Mouse (Mus musculus) heart, embryonic 10.5 days (tissue): ENCODE data around the gene Tmem252. TPM values are rescaled to one million over a fixed set of nuclear protein-coding genes. Genes with fewer than 3 reads are reported as not detected.
A peak's percentile ranks its signal among the peaks of the same experiment; 100 is the strongest.

ENCODE experiments used
- DNase-seq: peaks from one replicate; pipeline ENCODE4 v3.0.0-alpha.2; 2017; ENCODE audit warnings: low spot score
- H3K27ac ChIP-seq: fragments of 300-500 bp; sonication (generic); 2 replicates; pipeline ENCODE4 v1.5.1; 2016; ENCODE audit warnings: mild to moderate bottlenecking
- H3K27me3 ChIP-seq: fragments of 300-500 bp; sonication (generic); 2 replicates; pipeline ENCODE4 v1.6.1; 2016; ENCODE audit warnings: mild to moderate bottlenecking; ENCODE audit not compliant: poor library complexity, insufficient read depth, severe bottlenecking
- H3K36me3 ChIP-seq: fragments of 300-500 bp; sonication (generic); 2 replicates; pipeline ENCODE4 v1.6.1; 2016; ENCODE audit warnings: mild to moderate bottlenecking, moderate library complexity
- H3K4me1 ChIP-seq: fragments of 300-500 bp; sonication (generic); 2 replicates; pipeline ENCODE4 v1.6.1; 2016; ENCODE audit warnings: mild to moderate bottlenecking
- H3K4me3 ChIP-seq: fragments of 300-500 bp; sonication (generic); 2 replicates; pipeline ENCODE4 v1.5.1; 2016; ENCODE audit warnings: mild to moderate bottlenecking, moderate library complexity
- H3K9me3 ChIP-seq: fragments of 300-500 bp; sonication (generic); 2 replicates; pipeline ENCODE4 v1.6.1; 2016; ENCODE audit warnings: mild to moderate bottlenecking, moderate library complexity
- WGBS: fragments of 180-500 bp; shearing (Covaris S2); methylation state at CpG from one replicate; pipeline ENCODE4 v1.1.7; 2016; 5-methylcytosine and 5-hydroxymethylcytosine counted together
- polyA plus RNA-seq: library from polyadenylated mRNA; unstranded; fragments of >200 nt; fragmentation: Nextera tagmentation; extraction: Ambion mirVana; gene quantifications from 2 replicates; pipeline ENCODE4 v1.2.1, GENCODE M21; 2016

The Tmem252 gene
- 2.7 and 3.1 TPM in 2 replicates for polyA plus RNA-seq

DNA sequence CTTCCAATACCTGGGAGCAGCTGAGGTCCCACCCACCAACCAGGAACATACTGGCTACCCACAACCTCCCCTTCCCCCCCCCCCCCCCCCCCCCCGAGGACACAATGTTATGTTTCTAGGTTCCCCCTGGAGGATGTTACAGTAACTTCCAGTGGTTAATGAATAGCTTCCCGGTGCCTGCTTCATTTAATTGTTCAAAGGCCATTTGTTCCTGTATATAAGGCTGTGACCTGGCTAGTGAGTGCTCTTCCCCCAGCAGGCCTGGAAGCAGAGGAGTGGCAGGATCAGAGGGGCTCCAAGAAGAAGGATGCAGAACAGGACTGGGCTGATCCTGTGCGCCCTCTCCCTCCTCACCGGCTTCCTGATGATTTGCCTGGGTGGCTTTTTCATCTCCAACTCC, at the start of gene Tmem252:
Tmem252 (plus strand) TSS at position 247 of the 400 bp plus-strand sequence.
- WGBS, result 61% methylated on average over 4 of the region's 4 CpGs
- DNase-seq, result no peak
- Histone ChIP-seq H3K4me1 (peaks cover 51% of the 10 kb centered on the region), H3K4me3 (no peak within 1 kb of the TSS), H3K27ac (peak within 1 kb of the TSS; percentile 36; the same call in 1 of the 2 replicates), H3K27me3 (no peaks in the 10 kb centered on the region), H3K36me3 (no peaks in the 10 kb centered on the region), H3K9me3 (no peaks in the 10 kb centered on the region)

DNA sequence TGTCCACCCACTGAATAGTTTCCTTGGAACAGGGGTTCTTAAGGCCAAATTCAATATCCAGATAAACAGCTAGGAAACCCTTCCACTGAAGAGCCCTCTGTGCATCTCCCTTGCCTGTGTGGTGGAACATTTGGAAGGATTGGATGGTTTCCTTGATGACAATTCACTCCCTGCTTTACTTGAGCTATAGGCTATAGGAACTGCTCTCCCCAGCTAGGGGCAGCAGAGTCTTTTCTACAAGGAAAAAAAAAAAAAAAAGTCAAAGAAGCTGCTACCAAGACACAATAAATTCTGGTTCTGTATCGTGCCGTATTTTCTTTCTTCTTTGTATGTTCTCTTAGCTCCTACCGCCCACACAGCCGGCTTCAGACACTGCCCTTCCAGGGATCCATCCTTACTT, 45.8 kb upstream of the Tmem252 start:
- DNase-seq, result no peak
- Histone ChIP-seq H3K27ac (no peak overlapping the region), H3K36me3 (no peaks in the 10 kb centered on the region), H3K4me1 (no peaks in the 10 kb centered on the region), H3K27me3 (no peaks in the 10 kb centered on the region), H3K4me3 (no peak overlapping the region), H3K9me3 (no peaks in the 10 kb centered on the region)
- 88% methylated on average over 4 of the region's 4 CpGs for WGBS

DNA sequence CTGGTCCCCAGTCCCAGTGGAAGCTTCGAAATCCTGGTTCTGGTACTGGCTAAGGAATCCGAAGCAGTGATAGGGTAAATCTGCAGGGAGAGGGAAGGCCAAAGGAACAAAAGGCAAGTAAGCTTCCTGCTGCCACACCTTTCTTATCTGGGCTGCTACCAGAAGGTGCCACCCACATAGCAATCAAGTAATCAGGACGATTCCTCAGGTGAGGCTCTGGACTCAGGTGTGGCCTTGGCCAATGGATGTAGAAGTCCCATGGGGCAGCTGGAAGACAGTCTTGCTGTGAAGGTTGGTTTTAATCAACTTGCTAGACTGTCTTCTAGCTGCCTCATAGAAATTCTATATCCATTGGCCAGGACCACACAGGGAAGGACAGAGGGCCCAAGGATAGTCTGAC, 40.8 kb upstream of the Tmem252 start:
- Histone ChIP-seq H3K27ac (no peak overlapping the region), H3K4me1 (no peaks in the 10 kb centered on the region), H3K27me3 (no peaks in the 10 kb centered on the region), H3K9me3 (no peaks in the 10 kb centered on the region), H3K4me3 (no peak overlapping the region), H3K36me3 (no peaks in the 10 kb centered on the region)
- WGBS, result 70% methylated on average over 3 of the region's 3 CpGs
- no peak for DNase-seq

DNA sequence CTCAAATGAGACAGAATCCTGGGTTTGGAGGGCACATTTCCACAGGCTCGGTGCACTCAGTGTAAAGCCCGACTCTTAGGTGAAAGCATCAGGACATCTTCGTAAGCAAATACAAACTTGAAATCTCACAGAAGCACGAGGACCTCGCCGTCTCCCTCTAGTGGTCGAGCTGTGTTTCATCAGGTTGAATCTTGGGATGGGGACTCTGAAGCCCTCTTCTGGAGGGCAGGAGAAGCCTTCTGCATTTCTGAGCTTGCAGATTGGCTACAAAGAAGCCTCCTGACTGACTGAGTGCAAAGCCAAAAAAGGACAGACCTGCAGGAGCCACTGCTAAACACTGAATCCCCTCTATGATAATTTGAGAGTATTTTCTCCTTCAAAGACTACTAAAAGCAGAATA, 39.2 kb upstream of the Tmem252 start:
- Histone ChIP-seq H3K4me1 (no peaks in the 10 kb centered on the region), H3K9me3 (no peaks in the 10 kb centered on the region), H3K4me3 (no peak overlapping the region), H3K27me3 (no peaks in the 10 kb centered on the region), H3K36me3 (no peaks in the 10 kb centered on the region), H3K27ac (no peak overlapping the region)
- peak; percentile 85 for DNase-seq
- WGBS, result 8% methylated on average over 7 of the region's 7 CpGs

DNA sequence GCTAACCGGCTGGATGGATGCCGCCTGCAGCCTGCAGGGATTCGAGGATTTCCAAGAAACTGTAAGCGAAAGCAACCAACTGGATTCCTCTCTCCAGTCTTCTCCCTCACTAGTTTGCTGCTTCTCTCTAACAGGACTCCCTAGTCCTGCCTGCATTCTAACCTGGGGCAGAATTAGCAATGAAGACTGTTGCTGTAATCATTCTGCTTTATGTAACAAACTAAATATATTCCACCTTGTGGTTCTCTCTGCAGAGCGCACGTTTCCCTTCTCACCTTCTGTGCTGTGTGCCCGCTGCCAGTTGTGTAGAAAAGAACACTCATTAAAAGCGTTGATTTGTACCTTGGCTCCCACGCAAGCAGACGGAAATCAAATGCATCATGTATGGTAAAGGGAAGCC, 37.2 kb upstream of the Tmem252 start:
- WGBS, result 79% methylated on average over 10 of the region's 10 CpGs
- H3K9me3 ChIP-seq, result no peaks in the 10 kb centered on the region
- H3K36me3 ChIP-seq, result no peaks in the 10 kb centered on the region
- no peak for DNase-seq
- H3K27me3 ChIP-seq, result no peaks in the 10 kb centered on the region
- H3K4me3 ChIP-seq, result no peak overlapping the region
- H3K4me1 ChIP-seq, result no peaks in the 10 kb centered on the region
- H3K27ac ChIP-seq, result no peak overlapping the region

DNA sequence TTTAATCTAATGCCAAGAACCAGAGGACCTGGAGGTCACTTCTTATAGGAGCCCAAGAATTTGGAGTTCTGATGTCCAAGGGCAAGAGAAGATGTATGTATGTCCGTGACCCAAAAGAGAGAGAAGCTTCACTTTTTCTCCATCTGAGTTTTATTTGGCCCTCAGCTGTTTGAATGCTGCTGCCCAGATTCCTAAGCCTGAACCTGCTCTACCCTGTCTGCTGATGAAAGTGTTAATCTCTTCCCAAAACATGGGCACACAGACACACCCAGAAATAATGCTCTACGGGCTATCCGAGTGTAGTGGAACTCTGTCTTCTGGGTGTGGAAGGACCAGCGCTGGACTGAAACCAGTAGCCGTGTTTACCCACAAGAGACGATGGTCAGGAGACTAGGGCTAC, 35.8 kb upstream of the Tmem252 start:
- DNase-seq, result no peak
- H3K27ac ChIP-seq, result no peak overlapping the region
- H3K36me3 ChIP-seq, result no peaks in the 10 kb centered on the region
- WGBS, result 86% methylated on average over 6 of the region's 6 CpGs
- peaks cover 4% of the 10 kb centered on the region for H3K4me1 ChIP-seq
- H3K27me3 ChIP-seq, result no peaks in the 10 kb centered on the region
- no peak overlapping the region for H3K4me3 ChIP-seq
- H3K9me3 ChIP-seq, result no peaks in the 10 kb centered on the region

DNA sequence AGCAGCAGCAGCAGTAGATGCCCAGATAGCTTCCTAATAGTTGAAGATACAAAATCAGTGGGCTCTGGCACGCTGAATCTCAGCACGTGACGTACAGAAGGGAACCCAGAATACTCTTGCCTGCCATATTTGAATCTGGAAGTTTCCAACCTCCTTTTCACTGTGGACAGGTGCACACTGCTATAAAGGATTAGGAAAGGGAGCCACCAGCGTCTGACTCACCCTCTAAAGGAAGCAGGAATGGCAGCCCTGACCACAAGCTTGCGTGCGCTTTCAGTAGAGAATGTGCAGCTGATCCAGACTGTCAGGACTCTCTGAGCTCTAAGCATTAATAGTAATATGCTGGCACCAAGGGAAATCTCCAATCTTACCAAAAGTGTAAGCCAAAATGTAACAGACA, 32.8 kb upstream of the Tmem252 start:
- DNase-seq, result no peak
- Histone ChIP-seq H3K9me3 (no peaks in the 10 kb centered on the region), H3K36me3 (no peaks in the 10 kb centered on the region), H3K27ac (no peak overlapping the region), H3K4me3 (no peak overlapping the region), H3K4me1 (peaks cover 15% of the 10 kb centered on the region), H3K27me3 (no peaks in the 10 kb centered on the region)
- WGBS, result 86% methylated on average over 6 of the region's 6 CpGs

DNA sequence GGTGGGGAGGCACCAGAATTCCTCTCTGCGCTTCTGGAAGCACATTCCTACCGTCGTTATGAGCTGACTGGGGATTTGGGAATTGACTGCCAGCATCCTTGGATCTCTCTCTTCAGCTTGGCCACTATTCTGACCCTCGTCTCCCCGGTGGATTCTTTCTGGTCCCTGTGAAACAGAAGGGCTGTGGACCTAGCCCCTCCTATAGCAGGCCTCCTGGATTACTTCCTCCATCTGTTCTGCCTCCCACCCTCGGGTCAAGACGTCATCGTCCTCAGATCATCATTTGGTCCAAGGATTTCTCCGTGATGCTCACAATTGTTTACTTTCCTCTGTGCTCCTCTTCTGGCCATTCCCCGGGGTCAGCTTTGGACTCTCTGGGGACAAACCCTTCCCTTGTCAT, 28.8 kb upstream of the Tmem252 start:
- DNase-seq, result no peak
- Histone ChIP-seq H3K4me3 (no peak overlapping the region), H3K36me3 (no peaks in the 10 kb centered on the region), H3K4me1 (peaks cover 16% of the 10 kb centered on the region), H3K9me3 (no peaks in the 10 kb centered on the region), H3K27ac (no peak overlapping the region), H3K27me3 (no peaks in the 10 kb centered on the region)
- 67% methylated on average over 10 of the region's 10 CpGs for WGBS

DNA sequence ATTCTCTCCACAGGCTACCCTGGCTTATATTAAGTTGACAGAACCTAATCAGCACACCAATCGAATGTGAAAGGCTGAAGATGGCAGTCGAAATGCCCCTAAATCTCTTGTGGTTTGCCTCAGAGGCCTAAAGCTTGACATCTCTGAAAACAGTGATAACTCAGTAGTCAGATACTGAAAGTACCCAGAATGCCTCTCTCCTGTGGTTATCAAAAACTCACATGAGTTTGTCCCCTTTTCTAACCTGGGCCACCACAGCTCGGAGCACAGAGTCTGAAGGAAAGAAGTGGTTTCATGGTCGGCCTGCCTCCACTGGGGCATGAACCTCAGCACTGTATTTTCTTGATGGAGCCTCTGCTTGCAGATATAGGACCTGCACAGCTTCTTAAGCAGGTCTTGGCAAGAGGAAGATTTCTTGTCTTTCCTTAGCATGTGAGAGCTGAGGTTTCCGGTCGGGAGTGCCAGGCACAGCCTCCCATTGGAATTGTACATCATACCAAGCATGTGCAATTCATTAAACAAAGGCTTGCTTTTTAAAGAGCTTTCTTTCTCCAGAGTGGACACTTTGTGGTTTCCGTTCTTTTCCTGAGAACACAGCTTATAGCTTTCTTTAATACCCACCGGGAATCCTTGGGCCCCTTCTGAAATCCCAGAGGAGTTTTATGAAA, 27.5 kb upstream of the Tmem252 start:
- Histone ChIP-seq H3K27me3 (no peaks in the 10 kb centered on the region), H3K27ac (peak overlapping the region; percentile 25; the same call in 1 of the 2 replicates), H3K4me3 (no peak overlapping the region), H3K36me3 (no peaks in the 10 kb centered on the region), H3K4me1 (peaks cover 16% of the 10 kb centered on the region), H3K9me3 (no peaks in the 10 kb centered on the region)
- DNase-seq, result no peak
- WGBS, result 71% methylated on average over 8 of the region's 8 CpGs

DNA sequence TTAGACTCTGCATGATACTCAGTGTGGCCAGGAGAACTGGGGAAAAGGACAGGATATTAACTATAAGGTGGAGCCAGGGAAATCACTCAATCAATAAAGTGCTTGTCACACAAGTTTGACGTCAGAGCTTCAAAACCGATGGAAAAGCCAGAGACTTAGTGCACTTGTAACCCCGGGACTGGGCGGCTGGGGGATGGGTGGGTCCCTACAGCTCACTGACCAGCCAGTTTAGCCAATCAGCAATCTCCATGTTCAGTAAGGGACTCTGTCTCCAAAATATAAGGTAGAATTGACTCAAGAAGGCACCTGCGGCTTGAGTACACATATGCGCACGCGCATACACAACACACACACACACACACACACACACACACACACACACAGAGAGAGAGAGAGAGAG, 25.8 kb upstream of the Tmem252 start:
- H3K27ac ChIP-seq, result no peak overlapping the region
- H3K9me3 ChIP-seq, result no peaks in the 10 kb centered on the region
- H3K36me3 ChIP-seq, result no peaks in the 10 kb centered on the region
- no peaks in the 10 kb centered on the region for H3K27me3 ChIP-seq
- WGBS, result 84% methylated on average over 8 of the region's 8 CpGs
- H3K4me1 ChIP-seq, result peaks cover 12% of the 10 kb centered on the region; the same call in 1 of the 2 replicates
- H3K4me3 ChIP-seq, result no peak overlapping the region
- DNase-seq, result no peak

DNA sequence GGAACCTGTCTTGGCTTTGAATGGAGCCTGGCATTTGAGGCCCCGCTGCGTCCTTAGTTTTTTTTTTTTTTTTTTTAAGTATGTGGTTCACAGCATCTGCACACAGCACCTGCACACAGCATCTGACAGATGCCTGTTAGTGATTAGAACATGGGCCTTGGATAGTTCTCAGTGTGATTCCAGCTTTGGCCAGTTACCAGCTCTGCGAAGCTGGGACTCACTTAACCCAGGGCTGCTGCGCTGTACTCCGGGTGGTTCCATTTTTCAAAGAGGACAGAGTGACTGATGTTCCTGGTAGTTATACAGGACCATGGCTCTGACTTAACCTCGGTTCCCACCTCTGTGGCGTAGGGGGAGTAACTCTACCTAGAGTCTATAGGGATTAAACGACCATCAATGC, 23.4 kb upstream of the Tmem252 start:
- 90% methylated on average over 8 of the region's 8 CpGs for WGBS

DNA sequence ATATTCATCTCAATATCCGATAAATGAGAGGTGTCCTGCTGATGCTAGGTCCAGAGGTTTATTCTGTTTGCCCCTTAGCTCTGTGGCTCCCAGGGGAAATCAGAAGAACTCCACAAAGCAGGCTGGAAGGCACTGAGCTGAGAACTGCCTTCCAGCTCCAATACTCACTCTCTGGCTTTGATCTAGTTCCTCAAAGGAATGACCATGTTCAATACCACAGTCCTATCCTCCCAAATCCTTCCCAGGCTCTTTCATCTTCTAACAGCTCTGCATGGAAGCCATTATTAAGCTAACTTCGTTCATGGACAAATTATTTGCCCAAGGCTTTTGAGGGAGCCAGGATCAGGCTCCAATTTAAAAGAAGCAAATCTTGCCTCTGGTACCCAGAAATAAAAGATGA, 22.2 kb upstream of the Tmem252 start:
- no peaks in the 10 kb centered on the region for H3K36me3 ChIP-seq
- no peak for DNase-seq
- no peak overlapping the region for H3K4me3 ChIP-seq
- H3K27ac ChIP-seq, result no peak overlapping the region
- peaks cover 18% of the 10 kb centered on the region for H3K4me1 ChIP-seq
- H3K9me3 ChIP-seq, result no peaks in the 10 kb centered on the region
- WGBS, result 60% methylated on average over 2 of the region's 2 CpGs
- H3K27me3 ChIP-seq, result no peaks in the 10 kb centered on the region

More for the DNA sequence above, 23.4 kb upstream of the Tmem252 start:
- no peaks in the 10 kb centered on the region for H3K9me3 ChIP-seq
- no peaks in the 10 kb centered on the region for H3K36me3 ChIP-seq
- no peaks in the 10 kb centered on the region for H3K27me3 ChIP-seq
- H3K4me1 ChIP-seq, result peaks cover 23% of the 10 kb centered on the region
- H3K27ac ChIP-seq, result no peak overlapping the region
- no peak for DNase-seq
- H3K4me3 ChIP-seq, result no peak overlapping the region

DNA sequence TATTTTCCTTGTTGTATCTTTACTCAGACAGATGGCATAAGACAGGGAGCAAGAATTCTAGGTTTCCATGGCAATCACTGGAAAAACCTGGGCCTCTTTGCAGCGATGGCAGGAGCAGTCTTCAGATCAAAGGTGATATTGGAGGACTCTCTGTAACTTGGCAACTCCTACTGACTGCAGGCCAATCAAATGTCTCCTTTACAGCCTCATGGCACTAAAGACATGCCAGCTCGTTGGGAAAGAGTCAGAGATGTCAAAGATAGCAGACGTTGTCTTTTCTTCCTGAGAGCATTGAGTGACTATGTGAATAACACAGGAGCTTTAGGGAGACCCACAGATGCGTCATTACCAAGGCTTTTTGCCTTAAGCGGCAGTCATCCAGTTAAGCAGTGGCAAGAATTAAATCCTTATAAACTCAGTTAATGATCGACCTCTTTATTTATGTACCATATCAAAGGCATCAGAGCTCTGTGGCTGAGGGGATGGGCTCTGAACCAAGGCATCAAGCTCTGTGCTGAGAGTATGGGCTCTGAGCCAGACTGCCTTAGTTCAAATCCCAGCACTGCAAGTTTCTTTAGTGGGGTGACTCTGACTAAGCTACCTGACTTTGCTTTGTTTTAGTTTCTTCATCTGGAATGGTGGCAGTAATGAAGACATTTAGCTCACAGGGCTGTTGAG, 21.3 kb upstream of the Tmem252 start:
- Histone ChIP-seq H3K27ac (no peak overlapping the region), H3K4me3 (no peak overlapping the region), H3K9me3 (no peaks in the 10 kb centered on the region), H3K4me1 (peaks cover 23% of the 10 kb centered on the region), H3K36me3 (no peaks in the 10 kb centered on the region), H3K27me3 (no peaks in the 10 kb centered on the region)
- 55% methylated on average over 6 of the region's 6 CpGs for WGBS
- no peak for DNase-seq
